Mouse (Mus musculus): ENCODE measurements around the gene Hoxb2. TPM values are rescaled to one million over a fixed set of nuclear protein-coding genes. Genes with fewer than 3 reads are reported as not detected.

Hoxb2 gene
- polyA plus RNA-seq, 1 experiment, result 22.8 TPM

- DNase-seq, result peak; percentile 33
- TF ChIP-seq POLR2A (IDR thresholded peaks at IDR 0.05; ENCODE audit: low read depth, low read length), result no peak
- no peak for TF ChIP-seq CTCF (conservative IDR thresholded peaks at IDR 0.05; ENCODE audit: insufficient read depth, insufficient read length, low read depth, low read length)
- Histone ChIP-seq H3K27ac (ENCODE audit: insufficient read depth, low read depth, low read length) (peak overlapping the region; percentile 92), H3K27me3 (replicated peaks; ENCODE audit: control insufficient read depth, insufficient read depth, low read length) (no peaks in the 10 kb centered on the region), H3K36me3 (ENCODE audit: control insufficient read depth, insufficient read depth, low read length) (peaks cover 2% of the 10 kb centered on the region; the same call in 1 of the 2 replicates), H3K4me1 (ENCODE audit: control insufficient read depth, insufficient read depth, low read length) (peaks cover 12% of the 10 kb centered on the region; the same call in 1 of the 2 replicates), H3K4me3 (ENCODE audit: insufficient read depth, low read depth, low read length) (peak overlapping the region; percentile 57)
- 40% methylated on average over 6 of the region's 6 CpGs for WGBS
Measured at GRCm38 (mm10) chr11:96305505-96306182, 44.7 kb upstream of the Hoxb2 start.

GRCm38 (mm10) chr11:96306183-96306907, 44.0 kb upstream of the Hoxb2 start:
- peak overlapping the region; percentile 92 for H3K27ac ChIP-seq (ENCODE audit: insufficient read depth, low read depth, low read length)
- peak overlapping the region; percentile 57 for H3K4me3 ChIP-seq (ENCODE audit: insufficient read depth, low read depth, low read length)
- no peaks in the 10 kb centered on the region; the same call in 1 of the 2 replicates for H3K36me3 ChIP-seq (ENCODE audit: control insufficient read depth, insufficient read depth, low read length)
- H3K27me3 ChIP-seq (replicated peaks; ENCODE audit: control insufficient read depth, insufficient read depth, low read length), result no peaks in the 10 kb centered on the region
- H3K4me1 ChIP-seq (ENCODE audit: control insufficient read depth, insufficient read depth, low read length), result peaks cover 12% of the 10 kb centered on the region; the same call in 1 of the 2 replicates
- TF ChIP-seq CTCF (conservative IDR thresholded peaks at IDR 0.05; ENCODE audit: insufficient read depth, insufficient read length, low read depth, low read length) (no peak), POLR2A (IDR thresholded peaks at IDR 0.05; ENCODE audit: low read depth, low read length) (no peak)
- WGBS, result 34% methylated on average over 7 of the region's 7 CpGs
- DNase-seq, result peak; percentile 29

GRCm38 (mm10) chr11:96306908-96307269, 43.4 kb upstream of the Hoxb2 start:
- H3K27me3 ChIP-seq (replicated peaks; ENCODE audit: control insufficient read depth, insufficient read depth, low read length), result no peaks in the 10 kb centered on the region
- H3K4me1 ChIP-seq (ENCODE audit: control insufficient read depth, insufficient read depth, low read length), result peaks cover 12% of the 10 kb centered on the region; the same call in 1 of the 2 replicates
- 27% methylated on average over 13 of the region's 13 CpGs for WGBS
- peak overlapping the region; percentile 57 for H3K4me3 ChIP-seq (ENCODE audit: insufficient read depth, low read depth, low read length)
- DNase-seq, result peak; percentile 73
- no peaks in the 10 kb centered on the region; the same call in 1 of the 2 replicates for H3K36me3 ChIP-seq (ENCODE audit: control insufficient read depth, insufficient read depth, low read length)
- TF ChIP-seq POLR2A (IDR thresholded peaks at IDR 0.05; ENCODE audit: low read depth, low read length) (no peak), CTCF (conservative IDR thresholded peaks at IDR 0.05; ENCODE audit: insufficient read depth, insufficient read length, low read depth, low read length) (no peak)
- H3K27ac ChIP-seq (ENCODE audit: insufficient read depth, low read depth, low read length), result peak overlapping the region; percentile 92

GRCm38 (mm10) chr11:96308763-96309162, 41.6 kb upstream of the Hoxb2 start:
- DNase-seq, result peak; percentile 21
- Histone ChIP-seq H3K4me1 (ENCODE audit: control insufficient read depth, insufficient read depth, low read length) (peaks cover 17% of the 10 kb centered on the region; the same call in 1 of the 2 replicates), H3K36me3 (ENCODE audit: control insufficient read depth, insufficient read depth, low read length) (no peaks in the 10 kb centered on the region), H3K4me3 (ENCODE audit: insufficient read depth, low read depth, low read length) (peak overlapping the region; percentile 33), H3K27me3 (replicated peaks; ENCODE audit: control insufficient read depth, insufficient read depth, low read length) (no peaks in the 10 kb centered on the region), H3K27ac (ENCODE audit: insufficient read depth, low read depth, low read length) (peak overlapping the region; percentile 92)
- 29% methylated on average over 4 of the region's 4 CpGs for WGBS
- no peak for TF ChIP-seq CTCF (conservative IDR thresholded peaks at IDR 0.05; ENCODE audit: insufficient read depth, insufficient read length, low read depth, low read length)

GRCm38 (mm10) chr11:96309288-96309687, 41.0 kb upstream of the Hoxb2 start:
- H3K27ac ChIP-seq (ENCODE audit: insufficient read depth, low read depth, low read length), result peak overlapping the region; percentile 92
- H3K36me3 ChIP-seq (ENCODE audit: control insufficient read depth, insufficient read depth, low read length), result no peaks in the 10 kb centered on the region
- 21% methylated on average over 4 of the region's 4 CpGs for WGBS
- no peak for TF ChIP-seq CTCF (conservative IDR thresholded peaks at IDR 0.05; ENCODE audit: insufficient read depth, insufficient read length, low read depth, low read length)
- TF ChIP-seq POLR2A (IDR thresholded peaks at IDR 0.05; ENCODE audit: low read depth, low read length), result no peak
- peak; percentile 85 for DNase-seq
- peak overlapping the region; percentile 33 for H3K4me3 ChIP-seq (ENCODE audit: insufficient read depth, low read depth, low read length)
- H3K4me1 ChIP-seq (ENCODE audit: control insufficient read depth, insufficient read depth, low read length), result peaks cover 18% of the 10 kb centered on the region; the same call in 1 of the 2 replicates
- H3K27me3 ChIP-seq (replicated peaks; ENCODE audit: control insufficient read depth, insufficient read depth, low read length), result no peaks in the 10 kb centered on the region

- 14% methylated on average over 20 of the region's 20 CpGs for WGBS
- Histone ChIP-seq H3K4me3 (ENCODE audit: insufficient read depth, low read depth, low read length) (peak overlapping the region; percentile 38), H3K27me3 (replicated peaks; ENCODE audit: control insufficient read depth, insufficient read depth, low read length) (no peaks in the 10 kb centered on the region), H3K27ac (ENCODE audit: insufficient read depth, low read depth, low read length) (peak overlapping the region; percentile 92), H3K4me1 (ENCODE audit: control insufficient read depth, insufficient read depth, low read length) (peaks cover 18% of the 10 kb centered on the region; the same call in 1 of the 2 replicates), H3K36me3 (ENCODE audit: control insufficient read depth, insufficient read depth, low read length) (no peaks in the 10 kb centered on the region)
- DNase-seq, result peak; percentile 53
- TF ChIP-seq POLR2A (IDR thresholded peaks at IDR 0.05; ENCODE audit: low read depth, low read length), result no peak
- TF ChIP-seq CTCF (conservative IDR thresholded peaks at IDR 0.05; ENCODE audit: insufficient read depth, insufficient read length, low read depth, low read length), result no peak
Measured at GRCm38 (mm10) chr11:96310183-96310938, 40.0 kb upstream of the Hoxb2 start.

Data from kidney, adult 2 months (tissue).